Mouse (Mus musculus) heart, adult 2 months (tissue): ENCODE data around the gene Ccdc130.

ENCODE experiments used
- CTCF ChIP-seq: fragments of 200-600 bp; IDR thresholded peaks from 2 replicates; pipeline ENCODE4 v1.8.1; 2022; ENCODE audit warnings: antibody characterized with exemption, mild to moderate bottlenecking, moderate library complexity
- POLR2A ChIP-seq: fragments of 200-500 bp; IDR thresholded peaks from 2 replicates; pipeline ENCODE4 v1.6.1; 2011; ENCODE audit warnings: mild to moderate bottlenecking, low read depth, low read length, control low read depth; ENCODE audit not compliant: insufficient read depth

GRCm38 (mm10) chr8:84303951-84304350 lies 33.8 kb upstream of the Ccdc130 start:
- no peak for TF ChIP-seq CTCF
- TF ChIP-seq POLR2A: no peak
